Mouse (Mus musculus) lung, embryonic 14.5 days (tissue): ENCODE results near the gene Zfp61. TPM values are rescaled to one million over a fixed set of nuclear protein-coding genes. Genes with fewer than 3 reads are reported as not detected.

Source experiments
- ATAC-seq: fragments of 200-750 bp; cut with Nextera tagmentation; 2 replicates; pipeline ENCODE4 v1.8.0; 2017; ENCODE audit warnings: mild to moderate bottlenecking, moderate TSS enrichment, moderate library complexity; ENCODE audit not compliant: insufficient read depth
- DNase-seq: peaks from one replicate; pipeline ENCODE4 v3.0.0-alpha.2; 2015
- H3K27ac ChIP-seq: fragments of 300-500 bp; sonication (generic); 2 replicates; pipeline ENCODE4 v1.5.1; 2014; ENCODE audit warnings: low read depth, mild to moderate bottlenecking, moderate library complexity
- H3K27me3 ChIP-seq: fragments of 300-500 bp; sonication (generic); 2 replicates; pipeline ENCODE4 v1.6.1; 2014; ENCODE audit warnings: low read length, control low read depth; ENCODE audit not compliant: insufficient read depth
- H3K36me3 ChIP-seq: fragments of 300-500 bp; sonication (generic); 2 replicates; pipeline ENCODE4 v1.6.1; 2014; ENCODE audit warnings: control low read depth; ENCODE audit not compliant: insufficient read depth
- H3K4me1 ChIP-seq: fragments of 300-500 bp; sonication (generic); 2 replicates; pipeline ENCODE4 v1.6.1; 2014; ENCODE audit warnings: antibody characterized with exemption, control low read depth; ENCODE audit not compliant: insufficient read depth
- H3K4me2 ChIP-seq: fragments of 300-500 bp; sonication (generic); 2 replicates; pipeline ENCODE4 v1.6.1; 2014; ENCODE audit warnings: mild to moderate bottlenecking
- H3K4me3 ChIP-seq: fragments of 300-500 bp; sonication (generic); 2 replicates; pipeline ENCODE4 v1.5.1; 2014; ENCODE audit warnings: low read depth, low read length
- H3K9ac ChIP-seq: fragments of 300-500 bp; sonication (generic); 2 replicates; pipeline ENCODE4 v1.6.1; 2014
- H3K9me3 ChIP-seq: fragments of 300-500 bp; sonication (generic); 2 replicates; pipeline ENCODE4 v1.6.1; 2016; ENCODE audit warnings: low read depth, low read length, control low read depth
- CTCF ChIP-seq: IDR thresholded peaks from 2 replicates; pipeline ENCODE4 v1.5.1; 2016; ENCODE audit warnings: antibody characterized with exemption, low read depth
- WGBS: fragments of 180-500 bp; shearing (Covaris S2); extraction: QIAGEN DNeasy Blood & Tissue Kit; methylation state at CpG from one replicate; pipeline ENCODE4 v1.1.7; 2014; 5-methylcytosine and 5-hydroxymethylcytosine counted together
- polyA plus RNA-seq: library from polyadenylated mRNA; unstranded; fragments of >200 nt; fragmentation: Nextera tagmentation; extraction: Ambion mirVana; gene quantifications from 2 replicates; pipeline ENCODE4 v1.2.1, GENCODE M21; 2014

The Zfp61 gene
- polyA plus RNA-seq, 1 experiment from 2014 or later = 32.4 TPM

DNA sequence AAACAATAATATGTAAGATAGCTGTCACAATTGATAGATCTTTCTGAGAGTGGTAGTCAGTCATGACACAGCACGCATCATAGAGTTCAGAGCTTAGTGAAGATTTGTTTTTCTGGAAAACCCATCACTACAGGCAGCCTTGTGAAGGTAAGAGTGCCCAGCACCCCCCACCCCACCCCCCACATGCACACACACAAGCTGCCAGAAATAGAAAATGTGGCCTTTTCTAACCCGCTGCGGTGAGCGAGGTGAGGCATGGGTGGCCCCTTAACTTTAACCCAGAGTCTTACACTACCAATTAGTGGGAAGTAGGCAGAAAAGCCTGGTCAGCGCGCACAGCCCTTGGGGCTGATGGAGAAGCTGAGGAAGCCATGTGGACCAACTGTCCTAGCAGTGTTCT is 29.8 kb downstream of the Zfp61 start:
- H3K4me1 ChIP-seq = peaks cover 3% of the 10 kb centered on the region; the same call in 1 of the 2 replicates
- no peak overlapping the region for H3K4me3 ChIP-seq
- no peak overlapping the region for H3K9ac ChIP-seq
- no peak for ATAC-seq
- H3K27me3 ChIP-seq = no peaks in the 10 kb centered on the region
- TF ChIP-seq CTCF = no peak
- WGBS = 97% methylated on average over 6 of the region's 6 CpGs
- H3K4me2 ChIP-seq = peak overlapping the region; percentile 77; the same call in 1 of the 2 replicates
- DNase-seq = no peak
- H3K9me3 ChIP-seq = no peaks in the 10 kb centered on the region
- peaks cover 15% of the 10 kb centered on the region for H3K36me3 ChIP-seq
- H3K27ac ChIP-seq = no peak overlapping the region

DNA sequence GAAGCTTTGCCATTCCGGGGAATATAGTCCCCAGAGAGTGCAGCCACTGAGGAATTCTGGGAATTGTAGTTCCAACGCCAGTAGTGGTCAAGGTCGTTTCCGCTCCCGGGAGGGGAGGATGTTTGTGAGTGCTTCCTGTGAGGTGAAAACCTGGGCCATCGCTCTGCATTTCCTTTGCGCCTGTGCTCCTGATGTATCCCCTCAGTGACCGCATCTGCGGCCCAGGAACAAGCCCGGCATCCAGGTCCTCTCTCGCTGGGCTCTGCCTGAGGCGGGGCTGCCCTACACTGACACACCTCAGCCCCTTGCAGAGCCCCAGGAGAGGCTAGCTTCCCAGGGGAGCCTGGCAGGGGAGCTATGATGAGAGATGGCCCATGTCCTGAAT is 30.8 kb downstream of the Zfp61 start, which contains the start of gene Zfp93:
Gene Zfp93 (plus strand): TSS at position 133 of the 385 bp plus-strand sequence.
- Histone ChIP-seq H3K9me3 (no peaks in the 10 kb centered on the region), H3K4me2 (peak within 1 kb of the TSS; percentile 77), H3K9ac (peak within 1 kb of the TSS; percentile 66), H3K36me3 (peaks cover 13% of the 10 kb centered on the region), H3K27ac (peak within 1 kb of the TSS; percentile 67), H3K4me3 (peak within 1 kb of the TSS; percentile 63), H3K27me3 (no peaks in the 10 kb centered on the region), H3K4me1 (peaks cover 3% of the 10 kb centered on the region; the same call in 1 of the 2 replicates)
- WGBS = 0% methylated on average over 12 of the region's 12 CpGs
- ATAC-seq = peak; percentile 96
- peak; percentile 95 for DNase-seq
- no peak for TF ChIP-seq CTCF

DNA sequence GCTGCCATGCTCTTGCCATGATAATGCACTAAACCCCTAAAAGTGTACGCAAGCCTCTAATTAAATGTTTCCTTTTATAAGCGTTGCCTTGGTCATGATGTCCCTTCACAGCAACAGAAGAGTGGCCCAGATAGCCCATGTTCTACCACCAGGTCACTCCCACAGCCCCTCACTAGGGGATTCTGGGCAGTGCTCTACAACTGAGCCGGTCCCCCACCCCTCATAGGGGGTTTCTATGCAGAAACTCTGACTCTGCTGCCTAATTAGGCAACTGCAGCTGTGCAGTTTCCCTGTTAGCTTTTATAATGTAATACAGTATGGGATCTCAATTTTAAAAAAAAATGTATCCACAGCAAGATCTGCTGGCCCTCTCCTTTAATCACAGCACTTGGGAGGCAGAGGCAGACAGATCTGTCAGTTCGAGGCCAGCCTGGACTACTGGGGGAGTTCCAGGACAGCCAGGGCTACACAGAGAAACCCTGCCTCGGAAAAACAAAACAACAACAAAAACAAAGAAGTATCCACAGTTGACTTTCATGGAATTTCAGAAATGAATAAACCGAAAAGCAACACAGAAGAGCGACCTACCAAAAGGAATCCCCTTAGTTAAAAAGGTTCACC is 31.3 kb downstream of the Zfp61 start:
- Histone ChIP-seq H3K4me1 (peaks cover 3% of the 10 kb centered on the region; the same call in 1 of the 2 replicates), H3K9ac (peak overlapping the region; percentile 66), H3K4me3 (peak overlapping the region; percentile 63), H3K9me3 (no peaks in the 10 kb centered on the region), H3K36me3 (peaks cover 8% of the 10 kb centered on the region), H3K27ac (no peak overlapping the region), H3K27me3 (no peaks in the 10 kb centered on the region), H3K4me2 (peak overlapping the region; percentile 77)
- WGBS = 30% methylated on average over 7 of the region's 7 CpGs
- no peak for TF ChIP-seq CTCF
- ATAC-seq (peak; percentile 56; the same call in 1 of the 2 replicates), DNase-seq (no peak)

DNA sequence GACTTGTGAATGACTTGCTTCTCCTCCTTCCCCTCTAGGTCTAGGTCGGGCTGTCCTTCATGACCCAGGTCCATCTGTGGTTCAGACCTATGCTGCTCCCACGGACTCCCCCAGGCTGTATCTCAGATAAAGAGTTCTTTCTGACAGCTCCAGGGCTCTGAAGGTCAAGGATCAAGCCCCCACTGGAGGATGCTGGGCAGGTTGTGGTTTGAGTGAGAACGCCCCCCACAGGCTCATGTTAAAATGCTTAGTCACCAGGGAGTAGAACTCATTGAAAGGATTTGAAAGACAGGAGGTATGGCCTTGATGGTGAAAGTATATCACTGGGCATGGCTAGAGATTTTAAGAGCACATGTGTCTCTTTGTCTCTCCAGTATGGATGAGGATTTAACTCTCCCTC is 31.8 kb downstream of the Zfp61 start:
- ATAC-seq (peak; percentile 7; the same call in 1 of the 2 replicates), DNase-seq (no peak)
- Histone ChIP-seq H3K27ac (no peak overlapping the region), H3K36me3 (peaks cover 3% of the 10 kb centered on the region; the same call in 1 of the 2 replicates), H3K27me3 (no peaks in the 10 kb centered on the region), H3K4me1 (peaks cover 3% of the 10 kb centered on the region; the same call in 1 of the 2 replicates), H3K9ac (no peak overlapping the region), H3K9me3 (no peaks in the 10 kb centered on the region), H3K4me3 (no peak overlapping the region), H3K4me2 (peak overlapping the region; percentile 77; the same call in 1 of the 2 replicates)
- 70% methylated on average over 3 of the region's 3 CpGs for WGBS
- no peak for TF ChIP-seq CTCF

DNA sequence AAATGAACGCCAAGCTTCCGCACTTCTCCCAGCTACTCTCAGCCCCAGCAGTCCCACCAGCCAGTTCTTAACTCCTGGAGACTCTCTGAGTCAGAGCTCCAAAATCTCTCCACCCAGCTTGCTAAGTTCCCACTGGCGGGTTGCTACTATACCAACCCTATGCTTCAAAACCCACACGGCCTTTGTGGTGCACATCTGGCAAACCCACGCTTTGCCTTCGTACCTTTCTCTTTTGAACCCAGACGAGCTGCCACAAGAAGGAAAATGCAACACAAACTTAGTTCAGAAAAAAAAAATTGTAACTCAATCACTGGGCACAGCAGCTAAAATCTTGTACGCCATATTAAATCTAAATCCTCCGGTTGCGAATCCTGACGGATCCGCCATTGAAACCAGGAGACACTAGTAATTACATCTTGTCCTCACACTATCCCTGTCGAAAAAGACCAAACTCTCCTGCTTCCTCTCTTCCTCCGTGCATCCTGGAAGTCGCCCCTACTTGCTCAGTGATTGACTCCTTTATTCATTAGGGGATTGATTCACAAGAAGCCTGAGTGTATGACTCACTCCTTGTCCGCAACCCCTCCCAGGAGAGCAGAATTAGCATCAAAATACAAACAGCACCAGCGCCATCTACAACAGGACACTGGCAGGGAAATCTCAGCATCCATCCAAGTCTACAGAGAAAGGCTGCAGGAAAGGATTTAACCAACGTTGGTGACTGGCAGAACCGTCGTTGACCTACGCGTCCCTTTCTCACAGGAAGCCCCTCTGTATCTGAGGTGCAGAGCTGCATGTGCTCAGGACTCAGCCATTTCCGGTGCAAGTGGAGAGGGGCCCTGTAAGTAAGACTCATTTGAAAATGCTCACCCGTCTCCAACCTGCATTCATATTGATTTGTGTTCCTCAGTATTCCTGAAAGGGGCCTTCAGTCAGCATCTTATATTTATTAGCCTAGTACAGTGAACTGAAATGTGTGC is 32.6 kb downstream of the Zfp61 start:
- 73% methylated on average over 24 of the region's 24 CpGs for WGBS
- Histone ChIP-seq H3K4me3 (no peak overlapping the region), H3K9me3 (no peaks in the 10 kb centered on the region), H3K27ac (no peak overlapping the region), H3K9ac (no peak overlapping the region), H3K27me3 (no peaks in the 10 kb centered on the region), H3K4me1 (peaks cover 3% of the 10 kb centered on the region; the same call in 1 of the 2 replicates), H3K36me3 (no peaks in the 10 kb centered on the region), H3K4me2 (no peak overlapping the region)
- TF ChIP-seq CTCF = no peak
- ATAC-seq (no peak), DNase-seq (no peak)

DNA sequence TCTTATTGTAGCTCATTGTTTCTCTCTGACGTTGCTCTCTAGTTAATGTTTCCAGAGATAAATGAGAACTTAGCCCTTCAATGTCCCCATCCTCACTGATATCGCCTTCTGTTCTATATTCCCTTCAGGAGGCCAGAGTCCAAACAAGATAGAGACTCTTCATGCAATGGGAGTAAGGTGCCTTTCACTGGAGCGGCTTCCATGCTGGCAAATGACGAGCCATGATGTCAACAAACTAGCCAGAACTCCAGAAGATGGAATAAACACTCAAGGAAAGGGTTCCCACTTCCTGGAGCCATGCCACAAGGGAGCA is 41.1 kb downstream of the Zfp61 start:
- Histone ChIP-seq H3K4me2 (no peak overlapping the region), H3K27ac (no peak overlapping the region), H3K36me3 (peaks cover 16% of the 10 kb centered on the region; the same call in 1 of the 2 replicates), H3K9me3 (no peaks in the 10 kb centered on the region), H3K4me3 (no peak overlapping the region), H3K27me3 (no peaks in the 10 kb centered on the region), H3K4me1 (no peaks in the 10 kb centered on the region), H3K9ac (no peak overlapping the region)
- TF ChIP-seq CTCF = no peak
- no peak for DNase-seq
- ATAC-seq = no peak
- 86% methylated on average over 4 of the region's 4 CpGs for WGBS

DNA sequence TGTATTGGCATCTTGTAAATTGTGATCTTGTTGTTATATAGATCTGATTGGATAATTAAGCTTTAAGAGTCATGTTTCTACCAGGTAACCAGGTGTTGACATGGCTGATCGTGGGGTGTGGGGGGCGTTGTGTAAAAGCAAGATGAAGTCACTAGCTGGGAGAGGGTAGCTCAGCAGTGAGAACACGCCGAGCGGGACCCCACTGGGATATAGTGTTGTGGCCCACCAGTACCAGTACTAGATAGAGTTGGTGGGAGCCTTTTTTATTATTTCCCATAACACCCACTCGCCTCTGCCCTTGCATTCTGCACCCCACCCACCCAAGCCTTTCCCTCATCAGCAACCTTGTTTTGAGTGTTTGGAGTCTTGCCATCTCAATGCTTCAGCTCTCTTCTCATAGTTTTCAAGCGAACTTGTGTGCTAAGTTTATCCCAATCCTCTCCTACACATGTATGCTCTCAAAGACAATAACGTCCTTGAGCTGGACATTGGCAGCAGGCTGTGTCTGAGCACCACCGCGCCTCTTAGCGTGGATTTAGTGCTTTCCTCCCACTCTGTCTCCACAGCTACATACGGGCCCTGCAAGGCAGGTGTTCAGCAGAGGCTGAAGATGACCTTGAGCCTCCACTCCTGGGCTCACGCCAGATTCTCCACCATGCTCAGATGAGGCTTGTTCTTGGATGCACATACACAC is 41.6 kb downstream of the Zfp61 start:
- Histone ChIP-seq H3K9me3 (no peaks in the 10 kb centered on the region), H3K27me3 (no peaks in the 10 kb centered on the region), H3K9ac (no peak overlapping the region), H3K36me3 (peaks cover 16% of the 10 kb centered on the region; the same call in 1 of the 2 replicates), H3K4me3 (no peak overlapping the region), H3K27ac (no peak overlapping the region), H3K4me1 (no peaks in the 10 kb centered on the region), H3K4me2 (no peak overlapping the region)
- DNase-seq (no peak), ATAC-seq (no peak)
- TF ChIP-seq CTCF = no peak
- WGBS = 86% methylated on average over 13 of the region's 13 CpGs
